Mouse (Mus musculus): ENCODE measurements around the gene Nav3.

The Nav3 gene

DNA sequence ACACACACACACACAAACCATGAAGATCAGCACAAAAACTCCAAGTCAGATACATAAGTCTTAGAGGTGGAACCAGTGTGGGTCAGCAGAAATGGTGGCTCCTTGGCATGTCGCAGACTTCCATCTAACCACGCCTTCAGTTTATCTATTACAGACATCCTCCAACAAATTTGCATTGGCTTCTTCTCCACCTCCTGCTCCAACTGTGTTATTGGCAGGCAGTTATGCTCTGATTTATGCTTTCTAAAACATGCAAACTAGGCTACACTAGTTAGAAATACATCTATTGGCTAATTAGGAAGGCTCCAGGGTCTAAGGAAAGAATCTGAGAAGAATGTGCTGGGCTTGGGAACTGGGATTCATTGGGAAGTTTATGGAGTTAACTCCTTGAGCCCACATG is 75.2 kb downstream of the Nav3 start:
- DNase-seq: no peak

DNA sequence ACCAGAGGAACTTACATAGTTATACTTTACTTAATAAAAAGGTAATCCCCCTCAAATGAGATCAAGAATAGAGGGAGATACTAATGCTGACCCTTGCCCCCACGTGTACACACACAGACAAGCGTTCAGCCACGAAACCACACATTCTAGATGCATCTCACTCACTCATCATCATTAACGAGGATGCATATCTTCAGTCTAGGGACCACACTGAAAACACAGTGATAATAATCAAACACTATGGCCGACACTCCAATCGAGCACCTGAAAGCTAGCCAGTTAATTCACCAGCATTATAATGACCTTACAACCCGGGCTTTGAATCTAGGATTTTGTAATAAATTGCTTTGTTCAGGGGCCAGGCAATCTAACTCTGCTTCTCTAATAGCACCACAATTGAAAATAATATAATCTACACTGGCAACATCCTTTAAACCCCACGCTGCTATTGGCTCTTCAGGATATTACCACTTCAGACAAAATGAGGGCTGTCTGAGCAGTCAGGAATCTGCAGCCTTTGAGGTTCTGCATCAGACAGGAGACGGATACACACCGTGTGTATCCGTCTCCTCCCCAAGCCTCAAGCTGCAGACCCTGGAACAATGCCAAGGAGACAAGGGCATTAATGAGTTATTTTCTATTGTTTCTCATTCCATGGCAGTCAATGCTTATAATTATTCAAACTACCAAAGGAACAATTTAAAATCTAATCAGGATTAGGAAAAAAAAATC is 83.1 kb downstream of the Nav3 start:
- DNase-seq: peak in 1 of 2 experiments; percentile 2

DNA sequence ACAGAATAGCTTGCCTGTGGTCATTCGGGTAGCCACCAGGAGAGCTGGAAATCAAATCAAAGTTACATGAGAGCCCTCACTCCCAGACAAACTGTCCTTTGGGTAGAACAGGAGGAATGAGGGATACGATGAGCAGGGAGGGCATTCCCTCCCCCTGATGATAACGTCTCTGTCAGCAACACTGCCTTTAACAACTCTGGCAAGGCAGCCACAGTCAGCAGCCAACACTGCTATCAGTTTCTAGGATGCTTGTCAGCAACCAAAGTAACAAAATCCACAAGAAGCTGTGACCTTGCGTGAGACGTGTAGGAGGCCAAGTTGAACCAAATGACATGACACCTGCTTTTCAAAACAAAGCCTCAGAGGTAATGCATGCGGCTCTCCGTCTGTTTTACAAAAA is 103.9 kb downstream of the Nav3 start:
- DNase-seq: no peak

DNA sequence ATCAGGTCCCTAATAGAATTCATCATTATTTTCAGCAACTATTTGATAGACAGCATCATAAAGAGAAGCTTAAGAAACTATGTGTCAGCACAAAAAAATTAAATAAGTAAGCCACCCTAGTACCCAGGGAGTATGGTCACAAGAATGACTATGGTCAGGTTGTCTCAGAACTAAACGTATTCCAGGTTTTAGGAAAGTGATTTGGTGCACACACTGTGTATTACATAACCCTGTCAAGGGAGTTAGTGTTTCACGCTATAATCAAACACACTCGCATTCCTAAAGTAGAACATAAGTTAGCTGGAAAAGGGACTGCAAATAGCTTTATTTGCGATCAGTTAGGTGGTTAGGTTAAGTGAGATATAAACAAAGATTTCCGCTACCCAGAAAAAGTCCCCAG is 126.0 kb downstream of the Nav3 start:
- DNase-seq: no peak

DNA sequence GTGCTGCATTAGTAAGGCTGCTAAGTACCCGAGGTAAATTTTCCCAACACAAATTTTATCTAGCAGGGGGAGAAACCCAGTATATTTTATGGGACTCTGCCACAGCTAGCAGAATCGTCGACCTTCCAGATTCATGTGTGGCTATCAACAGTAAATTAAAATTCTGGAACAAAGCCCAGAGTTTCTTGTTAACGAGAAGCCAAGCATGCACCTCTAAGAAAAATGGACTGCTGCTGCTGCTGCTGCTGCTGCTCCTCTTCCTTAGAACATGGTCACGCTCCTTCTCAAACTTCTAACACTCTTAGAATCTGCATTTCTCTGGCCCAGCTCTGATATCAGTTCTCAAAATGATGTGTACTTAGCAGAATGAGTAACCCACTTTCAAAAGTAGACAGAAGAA is 126.4 kb downstream of the Nav3 start:
- DNase-seq: no peak

DNA sequence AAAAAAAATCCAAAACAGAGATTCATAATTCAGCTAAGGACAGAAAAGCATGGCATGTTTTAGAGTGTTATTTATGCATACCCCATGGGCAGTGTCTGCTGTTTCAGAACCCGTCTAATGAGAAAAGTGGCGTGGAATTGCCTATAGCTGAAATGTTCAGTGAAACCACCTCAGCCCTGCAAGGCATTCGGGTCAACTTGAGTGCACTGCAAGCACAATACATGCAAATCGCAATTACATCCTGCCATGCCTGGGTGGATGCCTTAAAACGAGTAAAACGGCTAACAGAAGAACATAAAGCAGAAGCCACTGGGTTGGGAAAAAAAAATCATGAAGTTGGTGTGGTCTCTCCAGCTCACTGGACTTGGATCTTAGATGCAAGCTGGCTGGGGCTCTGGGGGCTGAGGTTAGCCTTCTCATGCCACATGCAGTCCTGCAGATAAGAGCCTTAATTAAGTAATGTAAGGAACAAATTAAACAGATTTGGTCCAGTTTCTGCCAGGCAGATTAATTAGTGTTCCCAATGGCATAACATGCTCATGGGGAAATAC is 133.8 kb downstream of the Nav3 start:
- DNase-seq: no peak

DNA sequence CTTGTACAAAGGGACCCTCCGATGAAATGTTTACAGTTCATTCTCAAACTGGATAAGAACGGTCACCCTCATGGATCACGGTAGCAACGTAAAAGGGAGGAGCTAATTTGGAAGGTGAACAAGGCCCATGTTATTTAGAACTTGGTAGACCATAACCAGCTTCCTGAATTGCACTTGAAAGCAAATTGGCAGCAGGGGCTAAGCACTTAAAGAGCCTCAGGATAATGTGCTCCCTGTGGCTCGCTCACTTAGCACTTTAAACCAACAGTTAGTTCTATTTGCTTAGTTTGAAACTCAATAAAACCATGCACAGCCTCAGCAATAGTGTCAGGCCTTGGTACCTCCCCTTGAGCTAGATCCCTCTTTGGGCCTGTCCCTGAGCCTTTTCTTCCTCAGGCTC is 138.7 kb downstream of the Nav3 start:
- no peak for DNase-seq

DNA sequence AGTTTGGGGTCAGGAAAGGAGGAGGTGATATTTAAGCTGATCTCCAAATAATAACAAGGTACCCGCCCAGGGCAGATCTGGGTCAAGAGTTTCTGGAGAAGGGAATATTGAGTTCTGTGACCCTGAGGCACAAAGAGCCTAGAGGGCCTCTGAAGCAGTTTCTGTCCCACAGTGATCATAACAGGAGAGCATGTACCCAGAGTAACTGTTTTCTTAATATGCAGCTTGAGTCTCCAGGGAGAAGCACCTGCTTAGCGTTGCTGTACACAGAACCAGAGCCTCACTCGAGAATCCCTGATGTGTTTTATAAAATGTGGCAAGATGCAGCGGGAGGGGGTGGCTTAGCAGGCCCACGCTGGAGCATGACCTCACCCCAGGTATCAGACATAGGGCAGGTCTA is 141.5 kb downstream of the Nav3 start:
- no peak for DNase-seq

DNA sequence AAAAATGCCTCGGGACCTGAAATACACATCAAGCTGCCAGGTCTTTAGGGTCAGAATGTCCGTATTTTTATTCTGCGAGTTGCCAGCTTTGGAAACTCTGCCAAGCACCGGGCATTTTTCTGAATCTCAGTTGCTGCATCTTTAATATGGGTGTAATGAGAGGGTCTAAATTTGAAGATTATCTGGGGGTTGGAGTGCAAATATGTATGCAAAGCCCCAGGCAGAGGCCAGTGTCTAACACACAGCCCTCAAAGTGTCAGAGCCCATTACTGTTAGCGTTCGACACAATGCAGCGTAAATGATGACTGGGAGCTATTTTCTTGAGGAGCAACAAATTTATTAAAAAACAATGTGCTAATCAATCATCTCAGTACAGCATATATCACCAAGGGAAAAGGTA is 142.0 kb downstream of the Nav3 start:
- no peak for DNase-seq

DNA sequence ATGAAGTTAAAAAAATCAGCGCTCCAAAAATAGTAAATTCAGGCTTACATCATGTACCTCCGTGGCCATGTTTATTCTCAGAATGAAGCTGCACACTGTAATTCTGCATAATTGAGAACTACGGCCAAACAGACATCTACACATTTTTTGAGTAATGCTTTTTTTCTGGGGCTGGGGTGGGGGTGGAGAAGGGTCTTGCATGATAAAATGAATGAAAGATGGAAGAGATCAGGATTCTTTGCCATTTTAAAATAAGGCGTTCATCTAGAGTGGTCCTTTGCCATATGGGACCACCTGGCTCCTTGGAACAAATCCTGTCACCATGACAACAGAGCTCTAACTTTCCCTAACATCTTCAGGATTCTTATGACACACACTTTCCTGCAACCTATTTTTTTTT is 146.5 kb downstream of the Nav3 start:
- no peak for DNase-seq

DNA sequence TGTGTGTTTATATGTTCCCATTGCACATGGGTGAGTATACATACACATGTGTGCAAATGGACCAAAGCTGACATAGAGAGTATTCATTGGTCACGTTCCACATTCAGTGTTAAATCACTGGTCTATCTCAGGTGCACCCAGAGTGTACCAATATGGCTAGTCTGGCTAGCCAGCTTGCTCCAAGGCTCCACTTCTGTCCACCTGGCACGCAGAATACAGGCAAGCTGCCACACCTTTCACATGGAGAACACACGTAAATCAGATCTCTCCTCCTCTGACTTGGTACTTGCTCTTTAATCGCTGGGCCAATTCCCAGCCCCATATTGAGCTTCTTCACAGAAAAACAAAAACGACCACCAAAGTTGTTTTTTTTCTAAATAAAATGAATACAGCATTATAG is 150.4 kb downstream of the Nav3 start:
- DNase-seq: no peak

DNA sequence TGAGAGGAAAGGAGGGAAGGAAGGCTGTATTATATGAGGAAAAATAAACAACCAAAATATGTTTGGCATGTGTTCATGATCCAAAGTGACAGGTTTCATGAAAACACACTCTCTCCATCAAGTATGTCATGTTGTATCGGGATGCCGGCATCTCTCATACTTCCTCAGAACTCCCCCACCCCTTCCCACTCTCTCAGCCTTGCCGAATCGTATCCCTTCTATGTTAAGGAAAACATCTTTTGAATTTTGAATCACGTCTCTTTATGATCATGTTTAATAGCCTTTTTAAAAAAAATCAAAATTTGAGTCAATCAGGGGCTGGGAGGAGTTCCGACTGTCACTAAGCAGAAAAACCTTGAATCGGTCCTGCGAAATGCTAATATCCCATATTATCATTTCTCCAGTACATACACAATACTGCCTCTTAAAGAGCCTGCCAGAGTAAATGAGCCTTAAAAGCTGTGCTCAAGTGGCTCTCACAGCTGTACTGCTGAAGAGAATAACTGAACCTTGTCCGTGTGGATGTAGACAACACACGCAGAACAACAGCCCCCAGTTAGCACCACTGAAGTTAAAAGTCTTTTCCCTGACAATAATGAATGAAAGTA is 165.9 kb downstream of the Nav3 start:
- no peak for DNase-seq

DNA sequence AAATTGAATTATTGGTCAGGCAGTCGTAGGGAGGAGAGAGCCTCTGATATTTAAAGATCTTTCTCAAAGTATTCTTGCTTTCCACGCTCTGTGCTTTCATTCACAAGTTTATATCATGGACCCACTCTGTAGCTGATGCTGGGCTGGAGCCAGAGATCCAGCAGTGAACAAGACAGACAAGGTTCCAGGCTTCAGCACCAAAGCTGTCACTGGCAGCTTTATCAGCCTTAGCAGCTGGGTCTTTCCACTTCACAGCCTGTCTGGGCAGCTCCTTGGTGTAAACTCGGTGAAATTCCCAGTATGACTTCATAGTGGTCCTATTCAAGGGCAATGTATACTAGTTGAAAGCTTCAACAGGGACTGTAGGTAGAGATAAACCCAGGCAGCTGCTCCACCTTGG is 172.1 kb downstream of the Nav3 start:
- DNase-seq: no peak

DNA sequence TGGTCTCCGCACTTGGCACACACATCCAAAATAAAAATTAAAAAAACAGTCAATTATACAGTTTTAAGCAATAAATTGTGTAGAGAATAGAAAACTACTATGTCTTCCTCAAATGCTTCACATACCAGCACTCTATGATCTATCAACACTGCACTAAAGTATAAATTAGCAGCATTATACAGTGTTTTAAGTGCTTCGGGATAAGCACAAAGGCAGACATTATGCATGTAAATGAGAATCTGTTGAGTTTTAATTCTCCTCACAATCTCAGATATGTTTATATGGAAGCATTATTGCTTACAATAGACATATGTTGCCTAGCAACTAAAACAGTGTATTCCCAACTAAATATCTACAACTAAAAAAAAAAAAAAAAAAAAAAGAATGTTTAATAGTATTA is 183.2 kb downstream of the Nav3 start:
- DNase-seq: no peak

DNA sequence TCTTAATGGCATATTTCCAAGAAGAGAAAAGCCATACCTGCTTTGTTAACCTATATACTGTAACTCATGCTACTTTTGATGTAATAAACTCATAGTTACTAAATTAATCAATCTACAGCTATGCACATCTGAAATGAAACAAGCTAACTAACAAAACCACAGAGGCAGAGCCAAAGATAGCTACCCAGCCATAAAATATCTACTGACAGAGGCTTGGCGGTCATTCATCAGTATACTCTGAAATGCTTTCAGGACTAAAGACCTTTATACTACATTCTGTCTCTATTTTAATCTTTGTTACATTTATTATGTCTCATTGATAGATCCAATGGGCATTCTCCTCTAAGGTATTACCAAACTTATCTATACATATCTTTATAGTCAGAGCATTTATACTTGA is 185.4 kb downstream of the Nav3 start:
- no peak for DNase-seq

DNA sequence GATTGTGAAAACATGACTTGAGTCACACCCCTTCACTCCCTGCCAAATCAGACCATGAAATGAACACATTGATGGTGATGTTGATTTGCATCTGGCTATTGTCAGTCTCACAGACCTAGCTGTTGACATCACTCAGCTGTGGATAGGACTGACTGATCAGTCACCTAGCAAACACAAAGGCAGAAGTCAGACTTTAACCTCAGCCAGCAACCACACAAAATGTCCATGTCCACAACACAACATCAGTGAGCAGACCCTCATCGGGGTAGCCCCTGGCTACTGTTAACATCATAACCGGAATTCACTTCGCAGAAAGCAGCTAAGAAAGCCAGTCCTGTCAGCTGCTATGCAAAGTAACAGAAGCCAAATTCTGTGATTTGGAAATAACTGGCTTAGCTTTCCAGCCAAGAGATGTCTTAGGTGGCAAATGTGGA is 213.9 kb downstream of the Nav3 start:
- no peak for DNase-seq

DNA sequence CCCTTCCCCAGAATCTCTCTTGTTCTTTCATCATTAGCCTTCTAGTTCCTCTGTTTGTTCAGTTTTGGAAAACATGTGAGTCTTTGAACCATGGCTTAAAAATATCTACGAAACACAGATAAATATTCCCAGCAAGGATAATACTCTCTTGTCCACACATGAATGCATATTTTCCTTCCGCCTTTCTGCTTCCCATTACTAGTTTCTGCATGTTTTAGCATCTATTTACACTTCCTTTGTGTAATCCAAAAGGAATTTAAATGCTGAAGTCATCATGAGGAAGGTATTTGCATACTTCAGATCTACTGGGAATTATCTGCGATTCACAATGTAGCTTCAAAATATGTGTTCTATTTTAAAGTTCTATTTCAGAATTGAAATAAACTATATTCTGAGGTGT is 215.3 kb downstream of the Nav3 start:
- DNase-seq: no peak

DNA sequence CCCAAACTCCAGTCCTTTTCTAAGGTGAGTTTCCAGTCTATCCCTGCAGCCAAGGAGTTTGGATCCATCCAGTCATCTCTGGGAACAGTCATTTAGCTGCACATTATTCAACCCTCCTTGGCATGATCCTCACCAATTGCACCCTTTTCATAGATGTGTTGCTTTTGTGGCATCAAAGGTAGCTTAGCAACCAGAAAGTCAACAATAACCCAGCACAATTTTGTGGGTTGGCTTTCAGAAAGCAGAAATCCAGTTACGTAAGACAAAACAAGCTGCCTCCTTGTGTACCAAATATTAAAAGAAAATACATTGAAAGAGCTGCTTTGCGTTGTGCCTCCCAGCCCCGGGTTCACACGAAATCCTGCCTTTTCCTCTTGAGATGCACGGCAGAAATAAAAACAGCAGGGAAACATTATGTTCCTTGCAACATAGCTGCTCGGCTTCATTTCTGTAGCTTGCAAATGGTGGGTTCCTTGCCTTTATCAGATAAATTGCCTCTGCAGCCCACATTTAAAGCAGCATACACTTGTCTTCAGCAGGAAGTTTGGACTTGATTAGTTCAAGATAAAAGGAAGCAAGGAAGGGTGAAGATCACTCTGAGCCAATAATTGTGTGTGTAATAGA is 222.6 kb downstream of the Nav3 start:
- no peak for DNase-seq

DNA sequence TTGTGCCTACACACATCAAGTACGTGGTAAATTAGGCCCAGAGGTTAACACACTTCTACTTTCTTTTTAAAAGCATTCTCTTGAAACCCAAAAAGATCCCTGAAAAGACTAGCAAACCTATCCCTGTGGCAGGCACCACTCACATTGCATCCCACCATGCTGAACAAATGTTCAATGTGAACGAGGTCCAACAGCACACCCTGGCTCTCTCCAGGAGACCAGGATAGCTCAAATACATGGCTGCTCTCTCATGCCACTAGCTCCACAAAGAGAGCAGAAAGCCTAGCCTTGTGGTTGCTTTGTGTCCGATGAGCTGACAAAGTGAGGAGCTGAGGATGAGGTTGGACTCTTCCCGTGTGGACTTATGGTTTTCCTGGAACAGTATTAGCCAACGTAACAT is 249.6 kb downstream of the Nav3 start:
- DNase-seq: no peak

DNA sequence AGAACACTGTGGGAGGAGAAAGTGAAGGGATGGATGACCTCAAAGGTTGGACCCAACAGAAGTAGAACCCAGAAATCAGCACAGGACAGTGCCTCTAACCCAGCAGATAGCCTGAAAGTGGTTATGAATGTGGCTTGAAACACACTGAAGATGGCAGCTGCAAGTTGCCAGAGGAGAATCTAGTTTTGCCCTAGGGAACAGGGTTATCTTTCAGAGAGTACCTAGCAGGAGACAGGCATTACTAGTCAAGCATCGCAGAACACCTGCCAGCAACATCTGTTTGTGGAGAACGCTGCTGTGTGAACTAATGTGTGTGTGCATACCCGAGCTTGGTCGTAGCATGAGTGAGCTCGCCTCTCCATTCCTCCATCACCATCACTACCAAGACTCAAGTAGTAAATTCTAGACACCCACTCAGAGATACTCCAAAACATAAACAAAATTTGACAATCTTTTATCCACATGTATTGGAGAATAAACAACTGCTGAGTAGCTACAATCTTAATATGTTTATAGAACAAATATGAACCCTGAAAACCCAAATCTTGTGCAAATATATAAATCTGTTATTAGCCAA is 251.8 kb downstream of the Nav3 start:
- DNase-seq: no peak

DNA sequence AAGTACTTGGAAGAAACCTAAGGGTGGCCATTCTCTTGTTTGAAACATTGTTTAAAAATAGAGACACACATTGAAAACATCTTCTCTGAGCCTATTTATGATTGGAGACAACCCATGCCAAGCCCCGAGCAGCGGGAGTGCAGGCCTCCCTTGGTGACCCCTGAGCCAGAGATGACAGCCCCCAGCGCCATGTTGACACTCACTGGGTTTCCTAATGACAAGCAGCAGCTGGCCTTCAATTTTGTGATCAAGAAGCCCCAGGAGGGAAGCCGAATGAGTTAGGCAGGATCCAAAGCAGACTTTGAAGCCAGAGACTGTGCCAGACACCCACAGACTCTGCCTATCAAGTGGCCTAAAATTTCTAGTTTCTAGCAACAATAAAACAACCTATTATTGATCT is 263.1 kb downstream of the Nav3 start:
- no peak for DNase-seq

DNA sequence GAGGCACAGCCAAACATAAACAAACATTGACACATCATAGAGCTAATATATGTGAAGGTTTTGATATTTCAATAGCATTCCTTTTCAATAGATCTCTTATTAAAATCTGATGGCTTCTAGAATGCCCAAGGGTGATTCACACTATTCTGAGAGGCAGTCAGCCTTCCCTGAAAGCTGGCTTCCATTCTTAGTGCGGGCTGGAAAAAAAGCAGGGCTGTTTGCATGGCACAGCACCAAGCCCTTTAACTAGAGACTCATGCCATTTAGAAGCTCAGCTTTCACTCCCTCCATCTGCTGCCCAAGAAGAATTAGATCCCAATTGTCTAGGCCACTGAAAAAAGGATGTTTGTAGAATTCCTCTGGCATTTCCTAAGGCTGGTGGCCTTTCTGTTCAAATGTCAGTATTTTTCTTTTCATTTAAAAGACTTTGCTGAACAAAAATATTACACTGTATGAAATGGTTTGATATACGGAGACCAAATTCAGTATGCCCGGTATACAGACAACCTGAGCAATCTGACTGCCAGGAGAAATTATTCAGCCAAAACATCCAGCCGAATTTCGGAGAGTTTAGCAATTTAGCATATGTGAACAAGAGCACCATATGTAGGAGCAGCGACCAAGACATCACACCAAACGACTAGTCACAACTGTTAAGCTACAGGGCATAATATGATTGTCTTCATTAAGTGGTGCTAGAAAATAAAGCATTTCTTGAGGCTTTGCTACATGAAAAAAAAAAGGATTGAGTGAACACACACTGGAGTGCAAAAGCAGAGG is 263.8 kb downstream of the Nav3 start:
- no peak for DNase-seq

DNA sequence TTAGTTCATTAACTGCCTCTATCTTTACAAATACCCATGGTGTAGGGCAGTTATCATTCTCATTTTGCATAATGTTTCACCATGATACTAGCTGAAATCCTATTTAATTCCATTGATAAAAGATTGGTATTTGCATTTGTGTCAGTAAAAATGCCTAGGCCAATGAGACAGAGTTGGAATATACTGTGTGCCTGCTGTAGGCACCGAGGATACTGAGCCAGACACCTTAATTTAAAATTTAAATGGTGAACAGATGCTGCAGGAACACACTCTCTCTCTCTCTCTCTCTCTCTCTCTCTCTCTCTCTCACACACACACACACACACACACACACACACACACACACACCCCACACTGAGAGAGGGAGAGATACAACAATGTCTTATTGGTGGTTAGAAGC is 269.8 kb downstream of the Nav3 start:
- DNase-seq: no peak
